Mouse (Mus musculus) MEL (cell line): ENCODE results near the gene Aunip.

Source experiments
- CHD1 ChIP-seq: IDR thresholded peaks from 2 replicates; pipeline ENCODE4 v1.6.1; 2012; ENCODE audit warnings: low read depth, mild to moderate bottlenecking, inconsistent platforms, low read length, improper control_type of control experiment
- CTCF ChIP-seq, 3 experiments: IDR thresholded peaks in 2 of 3; conservative IDR thresholded peaks in 1 of 3; 2 replicates each; pipeline ENCODE4 v1.5.1; 2011 to 2012; ENCODE audit warnings: low read length in 3 of 3, low read depth in 2 of 3, mild to moderate bottlenecking in 2 of 3, improper control_type of control experiment in 1 of 3, inconsistent platforms in 1 of 3, mixed read lengths in 1 of 3, moderate library complexity in 1 of 3; ENCODE audit not compliant: control insufficient read depth in 1 of 3, insufficient read depth in 1 of 3, poor library complexity in 1 of 3, severe bottlenecking in 1 of 3
- EP300 ChIP-seq, 2 experiments: IDR thresholded peaks; 2 replicates each; pipeline ENCODE4 v1.6.1; 2011; ENCODE audit warnings: improper control_type of control experiment in 2 of 2, low read length in 2 of 2, low read depth in 1 of 2, mild to moderate bottlenecking in 1 of 2
- ETS1 ChIP-seq: IDR thresholded peaks from 2 replicates; pipeline ENCODE4 v1.6.1; 2012; ENCODE audit warnings: low read depth, mild to moderate bottlenecking, inconsistent platforms, low read length, improper control_type of control experiment, moderate library complexity
- HCFC1 ChIP-seq: IDR thresholded peaks from 2 replicates; pipeline ENCODE4 v1.6.1; 2012; ENCODE audit warnings: low read depth, mild to moderate bottlenecking, inconsistent platforms, low read length, improper control_type of control experiment, moderate library complexity
- JUND ChIP-seq: IDR thresholded peaks from 2 replicates; pipeline ENCODE4 v1.6.1; 2011; ENCODE audit warnings: low read depth, mild to moderate bottlenecking, improper control_type of control experiment, low read length
- MAFK ChIP-seq: IDR thresholded peaks from 2 replicates; pipeline ENCODE4 v1.6.1; 2011; ENCODE audit warnings: low read depth, mild to moderate bottlenecking, low read length, improper control_type of control experiment, borderline replicate concordance
- MAX ChIP-seq: IDR thresholded peaks from 2 replicates; pipeline ENCODE4 v1.6.1; 2011; ENCODE audit warnings: low read length, improper control_type of control experiment
- MEF2A ChIP-seq: IDR thresholded peaks from 2 replicates; pipeline ENCODE4 v1.6.1; 2014; ENCODE audit warnings: low read depth, mild to moderate bottlenecking, inconsistent platforms, low read length, improper control_type of control experiment; ENCODE audit not compliant: poor library complexity, insufficient replicate concordance, severe bottlenecking; ENCODE audit errors: extremely low read depth
- POLR2A ChIP-seq, 2 experiments: IDR thresholded peaks; 2 replicates each; pipeline ENCODE4 v1.6.1; 2011 to 2012; ENCODE audit warnings: low read length in 2 of 2, mild to moderate bottlenecking in 2 of 2, control low read depth in 1 of 2, improper control_type of control experiment in 1 of 2, low read depth in 1 of 2, moderate library complexity in 1 of 2; ENCODE audit not compliant: control insufficient read depth in 1 of 2, insufficient read depth in 1 of 2, poor library complexity in 1 of 2
- POLR2AphosphoS2 ChIP-seq: IDR thresholded peaks from 2 replicates; pipeline ENCODE4 v1.6.1; 2011; ENCODE audit warnings: low read length, improper control_type of control experiment
- POLR2AphosphoS5 ChIP-seq: IDR thresholded peaks from 2 replicates; pipeline ENCODE4 v1.6.1; 2012; ENCODE audit warnings: low read depth, borderline replicate concordance, mild to moderate bottlenecking, inconsistent platforms, low read length, moderate library complexity, mixed read lengths
- ZC3H11A ChIP-seq: IDR thresholded peaks from 2 replicates; pipeline ENCODE4 v1.6.1; 2012; ENCODE audit warnings: low read depth, mild to moderate bottlenecking, inconsistent platforms, low read length, improper control_type of control experiment

DNA sequence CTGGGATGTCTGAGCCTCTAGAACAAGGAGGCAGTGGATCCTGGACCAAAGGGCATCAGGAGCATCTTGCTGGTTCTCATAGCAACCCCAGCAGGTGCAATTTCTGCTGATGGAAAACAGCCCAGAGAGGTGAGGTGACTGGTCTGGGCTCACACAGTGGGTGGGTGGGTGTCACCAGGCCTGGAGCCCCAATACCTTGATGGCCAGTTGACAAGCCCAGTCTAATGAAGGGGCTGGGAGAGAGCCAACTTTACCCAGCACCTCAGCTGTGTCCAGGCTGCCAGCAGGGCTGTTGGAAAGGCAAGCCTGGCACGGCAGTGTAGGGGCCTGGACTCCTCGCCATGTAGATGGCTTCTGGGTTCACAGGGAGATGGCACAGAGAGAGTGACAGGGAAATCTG lies 51.2 kb downstream of the Aunip start:
- TF ChIP-seq POLR2A (IDR thresholded peaks at IDR 0.05; ENCODE audit: control insufficient read depth in 1 of 2, insufficient read depth in 1 of 2, low read depth in 1 of 2, low read length in 2 of 2, poor library complexity in 1 of 2) (no peak), ETS1 (no peak), CTCF (IDR thresholded peaks at IDR 0.05 in 2 of 3, conservative IDR thresholded peaks at IDR 0.05 in 1 of 3; ENCODE audit: control insufficient read depth in 1 of 3, insufficient read depth in 1 of 3, low read depth in 2 of 3, low read length in 3 of 3, poor library complexity in 1 of 3, severe bottlenecking in 1 of 3) (no peak), EP300 (IDR thresholded peaks at IDR 0.05; ENCODE audit: low read depth in 1 of 2, low read length in 2 of 2) (no peak), POLR2AphosphoS2 (no peak), HCFC1 (no peak), POLR2AphosphoS5 (no peak), MAX (no peak), JUND (no peak), CHD1 (no peak), ZC3H11A (no peak), MAFK (no peak), MEF2A (no peak)
